Mouse (Mus musculus) myocyte (in vitro differentiated cells): ENCODE data around the gene Krt79.

Experiments used
- CEBPB ChIP-seq: IDR thresholded peaks from 2 replicates; pipeline ENCODE4 v1.6.1; 2011; ENCODE audit warnings: mild to moderate bottlenecking, moderate library complexity; ENCODE audit not compliant: poor library complexity, insufficient read depth, severe bottlenecking
- E2F4 ChIP-seq: IDR thresholded peaks from one replicate; pipeline ENCODE4 v1.6.1; 2011; ENCODE audit warnings: mild to moderate bottlenecking, control low read depth, moderate library complexity; ENCODE audit not compliant: insufficient read depth
- POLR2AphosphoS2 ChIP-seq: IDR thresholded peaks from one replicate; pipeline ENCODE4 v1.6.1; 2011; ENCODE audit warnings: low read depth, control low read depth; ENCODE audit not compliant: insufficient read length
- TCF3 ChIP-seq: IDR thresholded peaks from one replicate; pipeline ENCODE4 v1.6.1; 2011; ENCODE audit warnings: low read depth, control low read depth; ENCODE audit not compliant: insufficient read length

GRCm38 (mm10) chr15:101984746-101985145 is 44.6 kb upstream of the Krt79 start:
- TF ChIP-seq TCF3 = no peak
- no peak for TF ChIP-seq E2F4
- TF ChIP-seq CEBPB = no peak
- no peak for TF ChIP-seq POLR2AphosphoS2
